Mouse (Mus musculus): ENCODE measurements around the gene Cyp1b1. TPM values are rescaled to one million over a fixed set of nuclear protein-coding genes. Genes with fewer than 3 reads are reported as not detected.

Cyp1b1 gene
- total RNA-seq, 2 experiments from 2014 or later: 2.8 to 3.1 TPM

- DNase-seq (ENCODE audit: extremely low spot score in 1 of 2, low spot score in 1 of 2): no peak
These were observed 60.7 kb downstream of the Cyp1b1 start for GRCm38 (mm10) chr17:79654187-79654586.

- no peak for DNase-seq (ENCODE audit: extremely low spot score in 1 of 2, low spot score in 1 of 2)
These were observed 61.7 kb downstream of the Cyp1b1 start for GRCm38 (mm10) chr17:79653171-79653570.

Other genes starting within 250 kb of the Cyp1b1 start
- gene Rmdn2, start 103.2 kb downstream of the Cyp1b1 start, total RNA-seq (2021): 10 to 100 TPM in 1 of 2 experiments, 1 to 10 TPM in 1; 9.1 to 10.5 TPM
- gene Atl2, start 181.1 kb upstream of the Cyp1b1 start, total RNA-seq (2021): 10 to 100 TPM; 52.3 to 55.4 TPM